Mouse (Mus musculus) forebrain, postnatal 0 days (tissue): ENCODE measurements at regions not wholly inside any gene's neighbourhood (a gene's known extent, or its start where the extent isn't known, plus 50 kb on each side); places are given as distances from the start of the nearest gene placed in this dataset.

Source experiments
- ATAC-seq: fragments of 200-750 bp; cut with Nextera tagmentation; 2 replicates; pipeline ENCODE4 v1.8.0; 2017; ENCODE audit warnings: mild to moderate bottlenecking, moderate library complexity
- DNase-seq: peaks from one replicate; pipeline ENCODE4 v3.0.0-alpha.2; 2015
- H3K27ac ChIP-seq: fragments of 300-500 bp; sonication (generic); 2 replicates; pipeline ENCODE4 v1.5.1; 2014; ENCODE audit warnings: low read depth, mild to moderate bottlenecking, antibody characterized with exemption, low read length, moderate library complexity, mixed read lengths
- H3K27me3 ChIP-seq: fragments of 300-500 bp; sonication (generic); 2 replicates; pipeline ENCODE4 v1.6.1; 2014; ENCODE audit warnings: mild to moderate bottlenecking, low read length, mixed read lengths; ENCODE audit not compliant: insufficient read depth
- H3K36me3 ChIP-seq: fragments of 300-500 bp; sonication (generic); 2 replicates; pipeline ENCODE4 v1.6.1; 2014; ENCODE audit warnings: mild to moderate bottlenecking, moderate library complexity; ENCODE audit not compliant: insufficient read depth
- H3K4me1 ChIP-seq: fragments of 300-500 bp; sonication (generic); 2 replicates; pipeline ENCODE4 v1.6.1; 2014; ENCODE audit warnings: antibody characterized with exemption; ENCODE audit not compliant: insufficient read depth
- H3K4me2 ChIP-seq: fragments of 300-500 bp; sonication (generic); 2 replicates; pipeline ENCODE4 v1.6.1; 2014; ENCODE audit warnings: low read depth, mild to moderate bottlenecking, moderate library complexity
- H3K4me3 ChIP-seq: fragments of 300-500 bp; sonication (generic); 2 replicates; pipeline ENCODE4 v1.5.1; 2014; ENCODE audit warnings: low read depth, low read length, mixed read lengths
- H3K9ac ChIP-seq: fragments of 300-500 bp; sonication (generic); 2 replicates; pipeline ENCODE4 v1.6.1; 2014; ENCODE audit warnings: mild to moderate bottlenecking
- H3K9me3 ChIP-seq: fragments of 300-500 bp; sonication (generic); 2 replicates; pipeline ENCODE4 v1.6.1; 2016; ENCODE audit warnings: low read length
- CTCF ChIP-seq: sonication (generic); IDR thresholded peaks from 2 replicates; pipeline ENCODE4 v1.5.1; 2016; ENCODE audit warnings: antibody characterized with exemption, control low read depth, low read depth
- WGBS: fragments of 180-500 bp; shearing (Covaris S2); extraction: QIAGEN DNeasy Blood & Tissue Kit; methylation state at CpG from one replicate; pipeline ENCODE4 v1.1.7; 2014; 5-methylcytosine and 5-hydroxymethylcytosine counted together

GRCm38 (mm10) chr3:52572514-52573485 lies 304.7 kb downstream of the Foxo1 start:
- no peak for DNase-seq
- Histone ChIP-seq H3K27me3 (no peaks in the 10 kb centered on the region), H3K9me3 (no peaks in the 10 kb centered on the region), H3K27ac (no peak overlapping the region), H3K4me2 (no peak overlapping the region), H3K4me3 (no peak overlapping the region), H3K4me1 (no peaks in the 10 kb centered on the region), H3K36me3 (no peaks in the 10 kb centered on the region), H3K9ac (no peak overlapping the region)
- no peak; the same call in 1 of the 2 replicates for ATAC-seq
- no peak for TF ChIP-seq CTCF
- WGBS, result 64% methylated on average over 11 of the region's 11 CpGs

GRCm38 (mm10) chr3:52567606-52568372 lies 299.7 kb downstream of the Foxo1 start:
- H3K9me3 ChIP-seq, result no peaks in the 10 kb centered on the region
- ATAC-seq, result no peak
- no peak overlapping the region for H3K9ac ChIP-seq
- 78% methylated on average over 9 of the region's 9 CpGs for WGBS
- H3K27me3 ChIP-seq, result no peaks in the 10 kb centered on the region
- no peak for DNase-seq
- no peaks in the 10 kb centered on the region for H3K4me1 ChIP-seq
- H3K27ac ChIP-seq, result no peak overlapping the region
- no peak overlapping the region for H3K4me3 ChIP-seq
- no peaks in the 10 kb centered on the region for H3K36me3 ChIP-seq
- no peak overlapping the region for H3K4me2 ChIP-seq
- TF ChIP-seq CTCF, result no peak

GRCm38 (mm10) chr3:52563595-52563994 lies 295.5 kb downstream of the Foxo1 start:
- no peak overlapping the region for H3K4me3 ChIP-seq
- WGBS, result 74% methylated on average over 5 of the region's 5 CpGs
- TF ChIP-seq CTCF, result no peak
- no peaks in the 10 kb centered on the region for H3K36me3 ChIP-seq
- DNase-seq (no peak), ATAC-seq (no peak)
- H3K9me3 ChIP-seq, result no peaks in the 10 kb centered on the region
- H3K4me2 ChIP-seq, result no peak overlapping the region
- H3K4me1 ChIP-seq, result no peaks in the 10 kb centered on the region
- H3K27me3 ChIP-seq, result no peaks in the 10 kb centered on the region
- no peak overlapping the region for H3K27ac ChIP-seq
- H3K9ac ChIP-seq, result no peak overlapping the region

- no peaks in the 10 kb centered on the region for H3K9me3 ChIP-seq
- DNase-seq (no peak), ATAC-seq (no peak)
- no peak for TF ChIP-seq CTCF
- H3K27ac ChIP-seq, result no peak overlapping the region
- WGBS, result 54% methylated on average over 5 of the region's 5 CpGs
- H3K4me2 ChIP-seq, result no peak overlapping the region
- no peaks in the 10 kb centered on the region for H3K36me3 ChIP-seq
- no peak overlapping the region for H3K4me3 ChIP-seq
- H3K27me3 ChIP-seq, result no peaks in the 10 kb centered on the region
- H3K9ac ChIP-seq, result no peak overlapping the region
- H3K4me1 ChIP-seq, result no peaks in the 10 kb centered on the region
These were observed 294.7 kb downstream of the Foxo1 start for GRCm38 (mm10) chr3:52562816-52563215.

GRCm38 (mm10) chr3:52559481-52559880 lies 291.3 kb downstream of the Foxo1 start:
- ATAC-seq (no peak), DNase-seq (no peak)
- H3K36me3 ChIP-seq, result no peaks in the 10 kb centered on the region
- H3K4me1 ChIP-seq, result no peaks in the 10 kb centered on the region
- H3K4me3 ChIP-seq, result no peak overlapping the region
- H3K27ac ChIP-seq, result no peak overlapping the region
- no peak overlapping the region for H3K9ac ChIP-seq
- H3K27me3 ChIP-seq, result no peaks in the 10 kb centered on the region
- no peaks in the 10 kb centered on the region for H3K9me3 ChIP-seq
- no peak for TF ChIP-seq CTCF
- 66% methylated on average over 10 of the region's 10 CpGs for WGBS
- H3K4me2 ChIP-seq, result no peak overlapping the region

GRCm38 (mm10) chr3:52558765-52559164 lies 290.6 kb downstream of the Foxo1 start:
- H3K36me3 ChIP-seq, result no peaks in the 10 kb centered on the region
- H3K4me3 ChIP-seq, result no peak overlapping the region
- WGBS, result 62% methylated on average over 6 of the region's 6 CpGs
- no peaks in the 10 kb centered on the region for H3K9me3 ChIP-seq
- H3K4me2 ChIP-seq, result no peak overlapping the region
- DNase-seq (no peak), ATAC-seq (no peak)
- H3K4me1 ChIP-seq, result no peaks in the 10 kb centered on the region
- no peak for TF ChIP-seq CTCF
- no peak overlapping the region for H3K27ac ChIP-seq
- H3K27me3 ChIP-seq, result no peaks in the 10 kb centered on the region
- H3K9ac ChIP-seq, result no peak overlapping the region

- Histone ChIP-seq H3K36me3 (no peaks in the 10 kb centered on the region), H3K4me2 (no peak overlapping the region), H3K27ac (no peak overlapping the region), H3K9me3 (no peaks in the 10 kb centered on the region), H3K4me3 (no peak overlapping the region), H3K27me3 (no peaks in the 10 kb centered on the region), H3K4me1 (no peaks in the 10 kb centered on the region), H3K9ac (no peak overlapping the region)
- WGBS, result 88% methylated on average over 4 of the region's 4 CpGs
- no peak for ATAC-seq
- no peak for TF ChIP-seq CTCF
- DNase-seq, result no peak
These were observed 289.2 kb downstream of the Foxo1 start for GRCm38 (mm10) chr3:52557296-52557695.
